Mouse (Mus musculus): ENCODE results near the gene Cactin.

Cactin gene

GRCm38 (mm10) chr10:81319330-81319699 lies 1.6 kb upstream of the Cactin start:
- DNase-seq (ENCODE audit: low spot score in 2 of 2) = no peak

GRCm38 (mm10) chr10:81319741-81320549 lies 958 bp upstream of the Cactin start:
- no peak for DNase-seq (ENCODE audit: low spot score in 2 of 2)

- no peak for DNase-seq (ENCODE audit: low spot score in 2 of 2)
These were observed 533 bp downstream of the Cactin start for GRCm38 (mm10) chr10:81321436-81321835.

GRCm38 (mm10) chr10:81322444-81322843 lies 1.5 kb downstream of the Cactin start:
- DNase-seq (ENCODE audit: low spot score in 2 of 2) = no peak

- no peak for DNase-seq (ENCODE audit: low spot score in 2 of 2)
These were observed 2.4 kb downstream of the Cactin start for GRCm38 (mm10) chr10:81323141-81323775.

- DNase-seq (ENCODE audit: low spot score in 2 of 2) = no peak
These were observed 3.1 kb downstream of the Cactin start for GRCm38 (mm10) chr10:81323791-81324530.

GRCm38 (mm10) chr10:81325176-81325575 lies 4.3 kb downstream of the Cactin start:
- DNase-seq (ENCODE audit: low spot score in 2 of 2) = no peak

GRCm38 (mm10) chr10:81325781-81326180 lies 4.9 kb downstream of the Cactin start:
- no peak for DNase-seq (ENCODE audit: low spot score in 2 of 2)

GRCm38 (mm10) chr10:81326858-81327257 lies 6.0 kb downstream of the Cactin start:
- DNase-seq (ENCODE audit: low spot score in 2 of 2) = no peak

GRCm38 (mm10) chr10:81327959-81328358 lies 7.1 kb downstream of the Cactin start:
- no peak for DNase-seq (ENCODE audit: low spot score in 2 of 2)

- DNase-seq (ENCODE audit: low spot score in 2 of 2) = no peak
These were observed 7.5 kb downstream of the Cactin start, which contains the start of gene Tbxa2r for GRCm38 (mm10) chr10:81328386-81328785. Gene Tbxa2r, plus strand, starts transcription at chr10:81328731.

GRCm38 (mm10) chr10:81329194-81329975 lies 8.5 kb downstream of the Cactin start:
- DNase-seq (ENCODE audit: low spot score in 2 of 2) = no peak

- no peak for DNase-seq (ENCODE audit: low spot score in 2 of 2)
These were observed 9.1 kb downstream of the Cactin start for GRCm38 (mm10) chr10:81330007-81330406.

GRCm38 (mm10) chr10:81332277-81332676 lies 11.4 kb downstream of the Cactin start:
- DNase-seq (ENCODE audit: low spot score in 2 of 2) = no peak

GRCm38 (mm10) chr10:81334324-81334723 lies 13.4 kb downstream of the Cactin start:
- DNase-seq (ENCODE audit: low spot score in 2 of 2) = no peak

GRCm38 (mm10) chr10:81335393-81336340 lies 14.8 kb downstream of the Cactin start:
- DNase-seq (ENCODE audit: low spot score in 2 of 2) = no peak

- no peak for DNase-seq (ENCODE audit: low spot score in 2 of 2)
These were observed 15.7 kb downstream of the Cactin start for GRCm38 (mm10) chr10:81336558-81336957.

GRCm38 (mm10) chr10:81340551-81341332 lies 19.8 kb downstream of the Cactin start:
- DNase-seq (ENCODE audit: low spot score in 2 of 2) = no peak

- no peak for DNase-seq (ENCODE audit: low spot score in 2 of 2)
These were observed 20.5 kb downstream of the Cactin start for GRCm38 (mm10) chr10:81341333-81341949.
